Mouse (Mus musculus): ENCODE measurements around the gene Tax1bp1. TPM values are rescaled to one million over a fixed set of nuclear protein-coding genes. Genes with fewer than 3 reads are reported as not detected.

The Tax1bp1 gene
- total and polyA plus RNA-seq, 3 experiments, result 42.2 to 61.7 (median 61.6) TPM

- no peaks in the 10 kb centered on the region for H3K27me3 ChIP-seq (replicated peaks)
- no peaks in the 10 kb centered on the region for H3K79me2 ChIP-seq (replicated peaks; ENCODE audit: control insufficient read depth, extremely low read depth, insufficient read depth, poor library complexity, severe bottlenecking)
- in situ Hi-C loops (cut with MboI; ENCODE audit: low pct_ligation_motif_present, low pct_unique_long_range_greater_than_20kb, low sequenced_read_pairs) (no loop called here), dilution Hi-C loops (cut with MboI; ENCODE audit: extremely low pct_ligation_motif_present, extremely low pct_unique_long_range_greater_than_20kb, low sequenced_read_pairs) (no loop called here)
- no peak for DNase-seq (ENCODE audit: extremely low read depth)
- no peak overlapping the region for H3K4me3 ChIP-seq (replicated peaks in 1 of 3; ENCODE audit: low read depth in 2 of 3, low read length in 2 of 3, poor library complexity in 1 of 3)
- H3K4me2 ChIP-seq (ENCODE audit: insufficient read depth, low read depth, poor library complexity, severe bottlenecking), result no peak overlapping the region
- no peak overlapping the region for H3K9ac ChIP-seq (ENCODE audit: insufficient read depth, low read depth)
- H3K27ac ChIP-seq (ENCODE audit: insufficient read depth, low read depth), result no peak overlapping the region
- peaks cover 4% of the 10 kb centered on the region for H3K9me3 ChIP-seq (replicated peaks; ENCODE audit: low read length)
- no peak for TF ChIP-seq POLR2A (IDR thresholded peaks at IDR 0.05; ENCODE audit: low read depth, low read length)
- TF ChIP-seq NRF1 (IDR thresholded peaks at IDR 0.05; ENCODE audit: low read depth, low read length), result no peak
- TF ChIP-seq RAD21 (IDR thresholded peaks at IDR 0.05; ENCODE audit: low read depth, low read length), result no peak
- TF ChIP-seq SMC3 (IDR thresholded peaks at IDR 0.05; ENCODE audit: low read depth, low read length), result no peak
- TF ChIP-seq RCOR1 (conservative IDR thresholded peaks at IDR 0.05; ENCODE audit: low read depth, low read length), result no peak
- H3K4me1 ChIP-seq (ENCODE audit: control insufficient read depth in 1 of 2, insufficient read depth in 2 of 2), result peaks cover 6 to 12% of the 10 kb centered on the region in 2 experiments; a peak in 2 of 4 replicates
- H3K36me3 ChIP-seq (replicated peaks in 1 of 2; ENCODE audit: control insufficient read depth in 1 of 2, insufficient read depth in 1 of 2, low read length in 1 of 2), result no peaks in the 10 kb centered on the region
These were observed 88.7 kb downstream of the Tax1bp1 start for GRCm38 (mm10) chr6:52802181-52802580.

- dilution Hi-C loops (cut with MboI; ENCODE audit: extremely low pct_ligation_motif_present, extremely low pct_unique_long_range_greater_than_20kb, low sequenced_read_pairs) (no loop called here), in situ Hi-C loops (cut with MboI; ENCODE audit: low pct_ligation_motif_present, low pct_unique_long_range_greater_than_20kb, low sequenced_read_pairs) (no loop called here)
- Histone ChIP-seq H3K27ac (ENCODE audit: insufficient read depth, low read depth) (no peak overlapping the region), H3K4me1 (ENCODE audit: control insufficient read depth in 1 of 2, insufficient read depth in 2 of 2) (peaks cover 0 to 7% of the 10 kb centered on the region in 2 experiments; a peak in 1 of 4 replicates), H3K9ac (ENCODE audit: insufficient read depth, low read depth) (no peak overlapping the region), H3K4me2 (ENCODE audit: insufficient read depth, low read depth, poor library complexity, severe bottlenecking) (no peak overlapping the region), H3K9me3 (replicated peaks; ENCODE audit: low read length) (no peaks in the 10 kb centered on the region), H3K79me2 (replicated peaks; ENCODE audit: control insufficient read depth, extremely low read depth, insufficient read depth, poor library complexity, severe bottlenecking) (no peaks in the 10 kb centered on the region), H3K4me3 (replicated peaks in 1 of 3; ENCODE audit: low read depth in 2 of 3, low read length in 2 of 3, poor library complexity in 1 of 3) (no peak overlapping the region), H3K36me3 (replicated peaks in 1 of 2; ENCODE audit: control insufficient read depth in 1 of 2, insufficient read depth in 1 of 2, low read length in 1 of 2) (no peaks in the 10 kb centered on the region), H3K27me3 (replicated peaks) (no peaks in the 10 kb centered on the region)
- TF ChIP-seq MXI1 (IDR thresholded peaks at IDR 0.05; ENCODE audit: low read depth, low read length) (no peak), POLR2A (IDR thresholded peaks at IDR 0.05; ENCODE audit: low read depth, low read length) (no peak), MAZ (IDR thresholded peaks at IDR 0.05; ENCODE audit: low read depth, low read length) (no peak), TBP (conservative IDR thresholded peaks at IDR 0.05; ENCODE audit: low read depth, low read length) (no peak)
- no peak for DNase-seq (ENCODE audit: extremely low read depth)
These were observed 91.8 kb downstream of the Tax1bp1 start for GRCm38 (mm10) chr6:52805237-52805856.

Other genes starting within 250 kb of the Tax1bp1 start
- 32.7 and 38.6 TPM in 2 replicates for gene Hibadh, start 73.3 kb upstream of the Tax1bp1 start, total RNA-seq (2012; rRNA removed)
- 60.4 and 62.7 TPM in 2 replicates for gene Hibadh, start 73.3 kb upstream of the Tax1bp1 start, total RNA-seq (2014; rRNA removed)
- gene Hibadh, start 73.3 kb upstream of the Tax1bp1 start, polyA plus RNA-seq (2012; ENCODE audit: insufficient read length, low read depth), result 43.4 and 44.4 TPM in 2 replicates